Mouse (Mus musculus) stomach, embryonic 16.5 days (tissue): Measurements from ENCODE around the gene Tnip2. TPM values are rescaled to one million over a fixed set of nuclear protein-coding genes. Genes with fewer than 3 reads are reported as not detected.

Source experiments
- ATAC-seq: fragments of 200-750 bp; cut with Nextera tagmentation; 2 replicates; pipeline ENCODE4 v1.8.0; 2017; ENCODE audit warnings: moderate number of reproducible peaks, moderate TSS enrichment; ENCODE audit not compliant: insufficient read depth, low FRiP score
- H3K27ac ChIP-seq: fragments of 300-500 bp; sonication (generic); 2 replicates; pipeline ENCODE4 v1.5.1; 2014; ENCODE audit warnings: low read length
- H3K27me3 ChIP-seq: fragments of 300-500 bp; sonication (generic); 2 replicates; pipeline ENCODE4 v1.6.1; 2014; ENCODE audit warnings: low read length, control low read depth, mixed read lengths; ENCODE audit not compliant: control insufficient read depth, insufficient read depth
- H3K36me3 ChIP-seq: fragments of 300-500 bp; sonication (generic); 2 replicates; pipeline ENCODE4 v1.6.1; 2014; ENCODE audit warnings: low read length; ENCODE audit not compliant: control insufficient read depth, insufficient read depth
- H3K4me1 ChIP-seq: fragments of 300-500 bp; sonication (generic); 2 replicates; pipeline ENCODE4 v1.6.1; 2014; ENCODE audit warnings: low read length, control low read depth, mixed read lengths; ENCODE audit not compliant: control insufficient read depth, insufficient read depth
- H3K4me2 ChIP-seq: fragments of 300-500 bp; sonication (generic); 2 replicates; pipeline ENCODE4 v1.6.1; 2014; ENCODE audit warnings: low read depth, low read length, mixed read lengths
- H3K4me3 ChIP-seq: fragments of 300-500 bp; sonication (generic); replicated peaks from 2 replicates; pipeline ENCODE4 v1.5.1; 2014; ENCODE audit warnings: mild to moderate bottlenecking, low read length
- H3K9ac ChIP-seq: fragments of 300-500 bp; sonication (generic); 2 replicates; pipeline ENCODE4 v1.6.1; 2014; ENCODE audit warnings: low read length
- H3K9me3 ChIP-seq: fragments of 300-500 bp; sonication (generic); replicated peaks from 2 replicates; pipeline ENCODE4 v1.6.1; 2016; ENCODE audit warnings: low read length, control low read depth; ENCODE audit not compliant: control insufficient read depth
- WGBS: fragments of 180-500 bp; shearing (Covaris S2); extraction: QIAGEN DNeasy Blood & Tissue Kit; methylation state at CpG from one replicate; pipeline ENCODE4 v1.1.7; 2014; 5-methylcytosine and 5-hydroxymethylcytosine counted together
- polyA plus RNA-seq: library from polyadenylated mRNA; unstranded; fragments of >200 nt; fragmentation: Nextera tagmentation; extraction: Ambion mirVana; gene quantifications from 2 replicates; pipeline ENCODE4 v1.2.1, GENCODE M21; 2015

The Tnip2 gene
- polyA plus RNA-seq, 1 experiment from 2014 or later = 29.2 TPM

DNA sequence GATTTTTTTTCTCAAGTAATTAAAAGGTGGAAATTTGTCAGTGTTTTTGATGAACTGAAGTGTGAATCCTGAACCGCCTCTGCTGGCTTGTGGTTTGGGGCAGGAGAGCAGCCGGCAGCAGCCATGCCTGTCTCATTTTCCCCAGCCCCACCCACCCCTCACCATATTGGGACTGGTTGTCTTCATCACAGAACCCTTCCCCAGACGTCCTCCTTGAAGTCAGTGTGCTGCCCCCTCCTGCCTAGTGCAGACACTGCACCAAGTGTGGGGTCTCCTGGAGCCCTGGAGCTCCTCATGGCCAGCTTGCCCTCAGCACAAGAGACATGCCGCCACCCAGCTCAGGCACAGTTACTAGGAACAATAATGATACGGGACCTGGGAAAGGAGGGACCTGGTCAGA, 24.7 kb upstream of the Tnip2 start:
- no peak for ATAC-seq
- no peaks in the 10 kb centered on the region for H3K4me1 ChIP-seq
- H3K27ac ChIP-seq = no peak overlapping the region
- no peaks in the 10 kb centered on the region for H3K9me3 ChIP-seq
- H3K9ac ChIP-seq = no peak overlapping the region
- no peak overlapping the region for H3K4me3 ChIP-seq
- H3K36me3 ChIP-seq = no peaks in the 10 kb centered on the region
- H3K4me2 ChIP-seq = no peak overlapping the region
- 38% methylated on average over 5 of the region's 5 CpGs for WGBS
- no peaks in the 10 kb centered on the region for H3K27me3 ChIP-seq

DNA sequence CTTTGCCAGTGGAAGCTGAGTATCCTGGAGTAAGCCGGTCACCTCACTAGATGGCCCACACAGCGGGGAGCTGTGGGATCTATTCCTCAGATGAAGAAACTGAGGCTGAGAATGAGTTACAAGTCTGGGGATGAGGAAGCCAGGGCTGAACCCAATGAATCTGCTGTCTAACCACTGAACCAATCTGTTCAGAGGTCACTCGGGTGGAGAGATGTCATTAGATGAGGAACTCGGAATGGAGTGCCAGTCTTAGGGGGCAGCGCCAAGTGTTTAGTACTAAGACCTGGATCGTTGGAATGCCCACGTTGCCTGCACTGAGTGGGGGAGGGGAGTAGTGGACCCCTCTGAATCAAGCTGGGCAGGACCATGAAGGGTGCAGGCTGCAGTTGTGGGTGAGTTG, 24.3 kb upstream of the Tnip2 start:
- H3K4me1 ChIP-seq = no peaks in the 10 kb centered on the region
- no peak overlapping the region for H3K27ac ChIP-seq
- H3K9ac ChIP-seq = no peak overlapping the region
- H3K4me2 ChIP-seq = no peak overlapping the region
- H3K9me3 ChIP-seq = no peaks in the 10 kb centered on the region
- WGBS = 72% methylated on average over 7 of the region's 7 CpGs
- H3K27me3 ChIP-seq = no peaks in the 10 kb centered on the region
- no peaks in the 10 kb centered on the region for H3K36me3 ChIP-seq
- ATAC-seq = no peak
- H3K4me3 ChIP-seq = no peak overlapping the region

DNA sequence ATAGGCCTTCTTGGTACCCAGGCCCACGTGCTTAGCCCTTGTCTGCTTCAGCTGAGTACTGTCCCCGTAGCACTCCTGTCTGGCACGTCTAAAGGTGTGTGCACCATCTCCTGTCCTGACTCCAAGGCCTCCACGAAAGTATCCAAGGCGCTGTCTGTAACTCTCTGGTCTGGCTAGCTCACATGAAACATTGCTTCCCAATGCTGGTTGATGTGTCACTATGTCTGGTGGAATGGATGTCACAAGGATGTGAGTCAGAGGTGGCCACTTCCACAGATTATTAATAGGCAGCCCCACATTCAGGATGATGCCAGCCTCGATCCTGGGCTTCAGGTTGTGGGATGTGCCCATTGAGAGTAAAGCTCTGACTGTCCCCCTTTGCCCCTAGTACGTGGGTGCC, 22.0 kb upstream of the Tnip2 start:
- no peak for ATAC-seq
- WGBS = 81% methylated on average over 7 of the region's 7 CpGs

DNA sequence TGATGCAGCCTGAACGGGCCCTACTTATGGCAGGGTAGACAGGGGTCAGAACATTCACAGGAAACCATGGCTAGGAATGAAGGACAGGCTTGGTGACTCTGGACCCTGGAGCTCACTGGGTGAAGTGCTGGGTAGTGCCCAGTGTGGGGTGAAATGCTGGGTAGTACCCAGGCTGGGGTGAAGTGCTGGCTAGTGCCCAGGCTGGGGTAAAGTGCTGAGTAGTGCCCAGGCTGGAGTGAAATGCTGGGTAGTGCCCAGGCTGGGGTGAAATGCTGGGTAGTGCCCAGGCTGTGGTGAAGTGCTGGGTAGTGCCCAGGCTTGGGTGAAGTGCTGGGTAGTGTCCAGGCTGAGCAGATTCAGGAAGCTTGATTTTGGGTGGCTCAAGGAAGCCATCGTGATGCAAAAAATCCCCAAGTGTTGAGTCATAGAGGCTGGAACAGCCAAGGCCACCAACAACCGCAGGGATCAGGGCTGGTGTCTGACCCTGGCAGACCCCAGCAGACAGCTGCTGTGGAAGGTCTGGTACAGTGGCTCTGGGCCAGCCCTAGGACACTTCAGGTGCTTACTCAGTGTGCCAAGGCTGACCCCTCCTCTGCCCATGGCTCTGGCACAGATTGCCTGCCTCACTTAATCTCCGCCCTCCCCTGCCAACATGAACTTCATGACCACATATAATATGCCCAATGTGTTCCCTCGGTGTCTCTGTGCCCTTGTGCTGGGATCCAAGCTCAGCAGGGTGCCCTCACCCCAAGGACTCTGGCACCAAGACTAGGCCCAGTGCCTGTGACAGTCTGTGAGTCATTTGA, 21.2 kb upstream of the Tnip2 start:
- no peak overlapping the region for H3K27ac ChIP-seq
- ATAC-seq = no peak

More for the DNA sequence above, 22.0 kb upstream of the Tnip2 start:
- Histone ChIP-seq H3K9ac (no peak overlapping the region), H3K4me3 (no peak overlapping the region), H3K27me3 (no peaks in the 10 kb centered on the region), H3K9me3 (no peaks in the 10 kb centered on the region), H3K4me2 (no peak overlapping the region), H3K27ac (no peak overlapping the region), H3K36me3 (no peaks in the 10 kb centered on the region), H3K4me1 (no peaks in the 10 kb centered on the region)

DNA sequence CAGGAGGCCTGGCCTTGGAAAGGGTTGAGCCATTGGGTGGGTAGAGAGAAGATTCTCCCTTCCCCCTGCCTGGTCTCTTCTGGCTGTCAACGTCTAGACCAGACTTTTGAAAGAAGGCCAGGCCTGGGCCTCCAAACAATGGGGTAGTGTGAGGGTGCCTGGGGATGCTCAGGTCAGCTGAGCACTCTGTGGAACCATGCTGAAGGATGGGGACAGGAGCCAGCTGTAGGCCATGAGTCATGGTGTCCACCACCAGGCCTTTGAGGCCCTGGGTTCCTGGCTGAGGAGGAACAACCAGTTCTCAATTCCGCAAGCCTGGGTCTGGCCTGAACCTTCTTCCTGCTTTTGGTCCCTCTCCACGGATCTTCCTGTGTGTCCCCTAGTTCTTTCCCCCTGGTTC, 20.0 kb upstream of the Tnip2 start:
- Histone ChIP-seq H3K36me3 (no peaks in the 10 kb centered on the region), H3K4me3 (no peak overlapping the region), H3K4me1 (no peaks in the 10 kb centered on the region), H3K9me3 (no peaks in the 10 kb centered on the region), H3K27ac (no peak overlapping the region; the same call in 1 of the 2 replicates), H3K4me2 (no peak overlapping the region), H3K27me3 (no peaks in the 10 kb centered on the region), H3K9ac (no peak overlapping the region)
- no peak for ATAC-seq
- 61% methylated on average over 3 of the region's 3 CpGs for WGBS

More for the DNA sequence above, 21.2 kb upstream of the Tnip2 start:
- WGBS = 69% methylated on average over 5 of the region's 5 CpGs
- Histone ChIP-seq H3K4me3 (no peak overlapping the region), H3K9ac (no peak overlapping the region), H3K36me3 (no peaks in the 10 kb centered on the region), H3K9me3 (no peaks in the 10 kb centered on the region), H3K4me2 (no peak overlapping the region), H3K27me3 (no peaks in the 10 kb centered on the region), H3K4me1 (no peaks in the 10 kb centered on the region)

DNA sequence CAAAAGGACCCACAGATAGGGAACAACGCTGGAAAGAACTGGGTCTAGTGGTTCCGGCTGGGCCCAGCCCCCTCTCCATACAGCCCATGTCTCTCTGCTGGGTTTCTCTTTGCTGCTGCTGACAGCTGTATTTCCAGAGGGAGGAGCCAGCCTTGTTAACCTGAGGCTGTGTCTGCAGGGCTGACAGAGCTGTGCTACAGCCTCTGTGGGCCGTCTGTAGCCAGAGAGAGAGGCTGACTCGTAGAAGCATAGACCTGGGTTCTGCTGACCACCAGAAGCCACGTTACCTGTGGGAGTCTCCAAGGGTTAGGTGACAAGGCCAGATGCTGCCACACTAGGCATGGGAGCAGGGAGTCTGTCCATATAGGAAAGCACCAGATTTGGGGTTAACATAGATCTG, 19.3 kb upstream of the Tnip2 start:
- no peaks in the 10 kb centered on the region for H3K27me3 ChIP-seq
- peak overlapping the region; percentile 13; the same call in 1 of the 2 replicates for H3K9ac ChIP-seq
- H3K27ac ChIP-seq = peak overlapping the region; percentile 34; the same call in 1 of the 2 replicates
- no peaks in the 10 kb centered on the region for H3K4me1 ChIP-seq
- no peak overlapping the region for H3K4me2 ChIP-seq
- no peaks in the 10 kb centered on the region for H3K36me3 ChIP-seq
- no peak overlapping the region for H3K4me3 ChIP-seq
- ATAC-seq = no peak
- 69% methylated on average over 5 of the region's 5 CpGs for WGBS
- no peaks in the 10 kb centered on the region for H3K9me3 ChIP-seq

DNA sequence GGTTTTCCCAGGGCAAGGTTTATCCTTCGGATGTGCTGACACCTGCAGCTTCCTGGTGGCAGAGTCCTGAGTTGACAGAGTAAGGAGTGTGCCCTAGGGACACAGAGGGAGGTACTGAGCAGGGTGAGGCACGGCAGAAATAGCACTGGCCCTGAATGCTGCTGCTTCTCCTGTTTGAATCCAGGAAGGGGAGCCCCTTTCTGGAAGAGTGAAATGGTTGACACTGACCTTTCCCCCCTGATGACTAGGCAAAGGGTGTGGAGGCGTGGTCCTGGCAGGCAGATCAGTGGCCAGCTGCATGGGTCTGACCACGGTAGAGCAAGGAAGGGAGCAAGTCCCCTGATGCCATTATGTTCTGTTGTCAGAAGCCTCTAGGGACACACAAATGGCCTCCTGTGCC, 16.9 kb upstream of the Tnip2 start:
- no peaks in the 10 kb centered on the region for H3K36me3 ChIP-seq
- no peak overlapping the region for H3K4me2 ChIP-seq
- H3K9ac ChIP-seq = no peak overlapping the region
- ATAC-seq = no peak
- WGBS = 32% methylated on average over 4 of the region's 4 CpGs
- no peak overlapping the region for H3K27ac ChIP-seq
- H3K9me3 ChIP-seq = no peaks in the 10 kb centered on the region
- peaks cover 6% of the 10 kb centered on the region; the same call in 1 of the 2 replicates for H3K4me1 ChIP-seq
- H3K27me3 ChIP-seq = no peaks in the 10 kb centered on the region
- no peak overlapping the region for H3K4me3 ChIP-seq

DNA sequence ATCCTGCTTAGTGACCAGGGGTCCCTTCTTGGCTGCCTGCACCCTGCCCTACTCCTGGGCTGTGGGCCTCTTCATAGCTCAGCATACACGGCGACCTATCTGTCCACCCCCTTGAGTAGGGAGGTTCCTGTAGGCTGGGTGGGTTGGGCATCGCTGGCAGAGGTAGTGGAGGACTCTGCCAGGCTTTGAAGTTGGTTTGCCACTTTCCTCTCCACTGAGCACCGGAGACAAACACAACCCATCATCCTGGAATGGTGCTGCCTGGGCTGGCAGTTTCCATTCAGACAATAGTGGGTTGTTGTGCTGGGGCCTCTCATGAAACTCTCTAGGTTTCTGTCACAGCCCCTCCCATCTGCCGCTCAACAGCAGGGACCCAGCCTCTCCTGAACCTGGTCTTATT, 16.3 kb upstream of the Tnip2 start:
- H3K9ac ChIP-seq = no peak overlapping the region; the same call in 1 of the 2 replicates
- no peaks in the 10 kb centered on the region for H3K9me3 ChIP-seq
- no peak overlapping the region for H3K4me3 ChIP-seq
- H3K36me3 ChIP-seq = no peaks in the 10 kb centered on the region
- WGBS = 67% methylated on average over 5 of the region's 5 CpGs
- no peaks in the 10 kb centered on the region for H3K27me3 ChIP-seq
- no peak overlapping the region for H3K4me2 ChIP-seq
- no peak for ATAC-seq
- no peak overlapping the region for H3K27ac ChIP-seq
- peaks cover 6% of the 10 kb centered on the region; the same call in 1 of the 2 replicates for H3K4me1 ChIP-seq

DNA sequence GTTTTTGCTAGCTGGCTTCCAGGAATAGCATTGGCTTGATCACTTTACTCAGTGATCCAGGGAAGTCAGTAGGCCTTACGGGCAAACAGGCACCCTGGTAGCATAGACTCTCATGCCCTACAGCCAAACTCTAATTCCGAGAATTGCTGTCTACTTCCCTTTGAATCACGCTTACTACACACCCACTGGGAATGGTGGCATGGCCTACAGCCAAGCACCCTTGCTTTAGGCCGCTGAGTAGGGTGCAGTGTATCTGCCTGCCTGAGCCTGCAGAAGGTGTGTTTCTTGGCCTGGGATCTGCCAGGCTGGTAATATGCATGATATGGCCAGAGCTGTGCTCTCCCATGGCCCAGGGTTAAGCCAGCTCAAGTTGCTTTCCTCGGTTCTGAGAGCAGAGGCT, 14.9 kb upstream of the Tnip2 start:
- WGBS = 72% methylated on average over 5 of the region's 5 CpGs
- no peak for ATAC-seq
- Histone ChIP-seq H3K4me3 (no peak overlapping the region), H3K36me3 (no peaks in the 10 kb centered on the region), H3K4me2 (no peak overlapping the region), H3K27me3 (no peaks in the 10 kb centered on the region), H3K9me3 (no peaks in the 10 kb centered on the region), H3K9ac (no peak overlapping the region), H3K4me1 (peaks cover 6% of the 10 kb centered on the region; the same call in 1 of the 2 replicates), H3K27ac (no peak overlapping the region)
